Mouse (Mus musculus) CH12.LX (cell line): ENCODE data around the gene Selenow. TPM values are rescaled to one million over a fixed set of nuclear protein-coding genes. Genes with fewer than 3 reads are reported as not detected.
A peak's percentile ranks its signal among the peaks of the same experiment; 100 is the strongest.

Experiments used
- DNase-seq: peaks from one replicate; pipeline ENCODE4 v3.0.0-alpha.2; 2013; ENCODE audit errors: extremely low read depth
- H3K27ac ChIP-seq: 2 replicates; pipeline ENCODE4 v1.5.1; 2012; ENCODE audit warnings: low read depth, mild to moderate bottlenecking, control low read depth, moderate library complexity; ENCODE audit not compliant: insufficient read depth
- H3K27me3 ChIP-seq: replicated peaks from 2 replicates; pipeline ENCODE3; 2012; ENCODE audit warnings: inconsistent platforms
- H3K36me3 ChIP-seq, 2 experiments: replicated peaks in 1 of 2; 2 replicates each; pipeline versions ENCODE3 to v1.6.1; 2012; ENCODE audit warnings: inconsistent platforms in 1 of 2, low read length in 1 of 2, mild to moderate bottlenecking in 1 of 2, mixed read lengths in 1 of 2, moderate library complexity in 1 of 2; ENCODE audit not compliant: control insufficient read depth in 1 of 2, insufficient read depth in 1 of 2
- H3K4me1 ChIP-seq, 2 experiments: 2 replicates each; pipeline ENCODE4 v1.6.1; 2012; ENCODE audit warnings: inconsistent platforms in 1 of 2, moderate library complexity in 1 of 2; ENCODE audit not compliant: insufficient read depth in 2 of 2, control insufficient read depth in 1 of 2
- H3K4me2 ChIP-seq: 2 replicates; pipeline ENCODE4 v1.6.1; 2012; ENCODE audit warnings: low read depth, mild to moderate bottlenecking, control low read depth; ENCODE audit not compliant: poor library complexity, insufficient read depth, severe bottlenecking
- H3K4me3 ChIP-seq, 3 experiments: fragments of 150-350 bp in 1 of 3; sonication (generic) in 1 of 3; replicated peaks in 1 of 3; 2 replicates each; pipeline versions ENCODE3 to v1.5.1; 2011 to 2012; ENCODE audit warnings: low read depth in 2 of 3, low read length in 2 of 3, mild to moderate bottlenecking in 2 of 3, moderate library complexity in 2 of 3, control low read depth in 1 of 3, improper control_type of control experiment in 1 of 3, inconsistent platforms in 1 of 3, mixed read lengths in 1 of 3; ENCODE audit not compliant: poor library complexity in 1 of 3
- H3K79me2 ChIP-seq: replicated peaks from 2 replicates; pipeline ENCODE4 v1.6.1; 2012; ENCODE audit warnings: mild to moderate bottlenecking, moderate library complexity; ENCODE audit not compliant: control insufficient read depth, poor library complexity, insufficient read depth, severe bottlenecking; ENCODE audit errors: extremely low read depth
- H3K9ac ChIP-seq: 2 replicates; pipeline ENCODE4 v1.6.1; 2012; ENCODE audit warnings: low read depth, mild to moderate bottlenecking, control low read depth, moderate library complexity; ENCODE audit not compliant: insufficient read depth
- H3K9me3 ChIP-seq: replicated peaks from 2 replicates; pipeline ENCODE3; 2012; ENCODE audit warnings: low read length, inconsistent platforms, mixed read lengths
- BHLHE40 ChIP-seq: IDR thresholded peaks from 2 replicates; pipeline ENCODE4 v1.6.1; 2011; ENCODE audit warnings: mild to moderate bottlenecking, low read depth, low read length, improper control_type of control experiment
- CHD1 ChIP-seq: IDR thresholded peaks from 2 replicates; pipeline ENCODE4 v1.6.1; 2012; ENCODE audit warnings: low read depth, low read length, improper control_type of control experiment, inconsistent platforms
- CHD2 ChIP-seq: IDR thresholded peaks from 2 replicates; pipeline ENCODE4 v1.6.1; 2011; ENCODE audit warnings: low read length, improper control_type of control experiment
- CTCF ChIP-seq, 2 experiments: IDR thresholded peaks in 1 of 2; conservative IDR thresholded peaks in 1 of 2; 2 replicates each; pipeline ENCODE4 v1.5.1; 2011 to 2012; ENCODE audit warnings: low read depth in 2 of 2, low read length in 2 of 2, improper control_type of control experiment in 1 of 2, inconsistent platforms in 1 of 2, mild to moderate bottlenecking in 1 of 2, moderate library complexity in 1 of 2
- E2F4 ChIP-seq: IDR thresholded peaks from 2 replicates; pipeline ENCODE4 v1.6.1; 2011; ENCODE audit warnings: low read depth, low read length, improper control_type of control experiment; ENCODE audit not compliant: insufficient replicate concordance
- ELF1 ChIP-seq: IDR thresholded peaks from 2 replicates; pipeline ENCODE4 v1.6.1; 2014; ENCODE audit warnings: low read depth, mild to moderate bottlenecking, inconsistent platforms, low read length, improper control_type of control experiment
- EP300 ChIP-seq: IDR thresholded peaks from 2 replicates; pipeline ENCODE4 v1.6.1; 2011; ENCODE audit warnings: low read length, improper control_type of control experiment
- GABPA ChIP-seq: IDR thresholded peaks from 2 replicates; pipeline ENCODE4 v1.6.1; 2012; ENCODE audit warnings: low read depth, low read length, improper control_type of control experiment, inconsistent platforms; ENCODE audit not compliant: insufficient replicate concordance
- HCFC1 ChIP-seq: IDR thresholded peaks from 2 replicates; pipeline ENCODE4 v1.6.1; 2012; ENCODE audit warnings: low read depth, mild to moderate bottlenecking, inconsistent platforms, low read length, improper control_type of control experiment
- IRF4 ChIP-seq: IDR thresholded peaks from 2 replicates; pipeline ENCODE4 v1.6.1; 2014; ENCODE audit warnings: low read depth, mild to moderate bottlenecking, inconsistent platforms, low read length, improper control_type of control experiment
- JUN ChIP-seq: IDR thresholded peaks from 2 replicates; pipeline ENCODE4 v1.6.1; 2011; ENCODE audit warnings: low read depth, mild to moderate bottlenecking, low read length, improper control_type of control experiment, moderate library complexity; ENCODE audit not compliant: insufficient read depth
- JUND ChIP-seq: conservative IDR thresholded peaks from 2 replicates; pipeline ENCODE4 v1.6.1; 2011; ENCODE audit warnings: low read depth, low read length, improper control_type of control experiment
- KAT2A ChIP-seq: IDR thresholded peaks from 2 replicates; pipeline ENCODE4 v1.6.1; 2012; ENCODE audit warnings: low read length, improper control_type of control experiment, inconsistent platforms; ENCODE audit not compliant: insufficient replicate concordance
- MAFK ChIP-seq: IDR thresholded peaks from 2 replicates; pipeline ENCODE4 v1.6.1; 2011; ENCODE audit warnings: low read length, improper control_type of control experiment; ENCODE audit not compliant: insufficient replicate concordance
- MAX ChIP-seq: IDR thresholded peaks from 2 replicates; pipeline ENCODE4 v1.6.1; 2011; ENCODE audit warnings: low read length, improper control_type of control experiment
- MAZ ChIP-seq: IDR thresholded peaks from 2 replicates; pipeline ENCODE4 v1.6.1; 2012; ENCODE audit warnings: low read depth, mild to moderate bottlenecking, inconsistent platforms, low read length, improper control_type of control experiment, moderate library complexity
- MEF2A ChIP-seq: IDR thresholded peaks from 2 replicates; pipeline ENCODE4 v1.6.1; 2014; ENCODE audit warnings: low read depth, mild to moderate bottlenecking, inconsistent platforms, low read length, improper control_type of control experiment, borderline replicate concordance
- MXI1 ChIP-seq: IDR thresholded peaks from 2 replicates; pipeline ENCODE4 v1.6.1; 2011; ENCODE audit warnings: mild to moderate bottlenecking, low read depth, low read length, improper control_type of control experiment
- MYC ChIP-seq: IDR thresholded peaks from 2 replicates; pipeline ENCODE4 v1.6.1; 2011; ENCODE audit warnings: low read depth, mild to moderate bottlenecking, improper control_type of control experiment, low read length
- NELFE ChIP-seq: IDR thresholded peaks from 2 replicates; pipeline ENCODE4 v1.6.1; 2011; ENCODE audit warnings: low read depth, low read length, improper control_type of control experiment
- NRF1 ChIP-seq: IDR thresholded peaks from 2 replicates; pipeline ENCODE4 v1.6.1; 2014; ENCODE audit warnings: low read depth, mild to moderate bottlenecking, inconsistent platforms, low read length, improper control_type of control experiment, moderate library complexity
- PAX5 ChIP-seq: IDR thresholded peaks from 2 replicates; pipeline ENCODE4 v1.6.1; 2012; ENCODE audit warnings: low read length, inconsistent platforms, mixed read lengths
- POLR2A ChIP-seq: IDR thresholded peaks from 2 replicates; pipeline ENCODE4 v1.6.1; 2011; ENCODE audit warnings: low read depth, mild to moderate bottlenecking, improper control_type of control experiment, low read length
- POLR2AphosphoS2 ChIP-seq: IDR thresholded peaks from 2 replicates; pipeline ENCODE4 v1.6.1; 2011; ENCODE audit warnings: low read depth, low read length, improper control_type of control experiment
- RAD21 ChIP-seq: IDR thresholded peaks from 2 replicates; pipeline ENCODE4 v1.6.1; 2011; ENCODE audit warnings: low read depth, mild to moderate bottlenecking, low read length, improper control_type of control experiment, moderate library complexity
- RCOR1 ChIP-seq: conservative IDR thresholded peaks from 2 replicates; pipeline ENCODE4 v1.6.1; 2012; ENCODE audit warnings: low read depth, mild to moderate bottlenecking, inconsistent platforms, low read length, improper control_type of control experiment
- SIN3A ChIP-seq: IDR thresholded peaks from 2 replicates; pipeline ENCODE4 v1.6.1; 2012; ENCODE audit warnings: low read length, improper control_type of control experiment, inconsistent platforms
- SMC3 ChIP-seq: IDR thresholded peaks from 2 replicates; pipeline ENCODE4 v1.6.1; 2011; ENCODE audit warnings: low read depth, low read length, improper control_type of control experiment
- TBP ChIP-seq: conservative IDR thresholded peaks from 2 replicates; pipeline ENCODE4 v1.6.1; 2011; ENCODE audit warnings: low read depth, low read length, improper control_type of control experiment
- TCF12 ChIP-seq: IDR thresholded peaks from 2 replicates; pipeline ENCODE4 v1.6.1; 2014; ENCODE audit warnings: low read depth, mild to moderate bottlenecking, inconsistent platforms, low read length, improper control_type of control experiment
- UBTF ChIP-seq: IDR thresholded peaks from 2 replicates; pipeline ENCODE4 v1.6.1; 2012; ENCODE audit warnings: low read depth, mild to moderate bottlenecking, inconsistent platforms, low read length, improper control_type of control experiment, moderate library complexity
- USF1 ChIP-seq: IDR thresholded peaks from 2 replicates; pipeline ENCODE4 v1.6.1; 2014; ENCODE audit warnings: low read depth, mild to moderate bottlenecking, inconsistent platforms, low read length, improper control_type of control experiment
- USF2 ChIP-seq: conservative IDR thresholded peaks from 2 replicates; pipeline ENCODE4 v1.6.1; 2011; ENCODE audit warnings: low read depth, low read length, improper control_type of control experiment
- ZC3H11A ChIP-seq: IDR thresholded peaks from 2 replicates; pipeline ENCODE4 v1.6.1; 2012; ENCODE audit warnings: low read depth, mild to moderate bottlenecking, inconsistent platforms, low read length, improper control_type of control experiment
- ZKSCAN1 ChIP-seq: IDR thresholded peaks from 2 replicates; pipeline ENCODE4 v1.6.1; 2012; ENCODE audit warnings: low read depth, inconsistent platforms, low read length, improper control_type of control experiment, borderline replicate concordance
- ZMIZ1 ChIP-seq: IDR thresholded peaks from 2 replicates; pipeline ENCODE4 v1.6.1; 2012; ENCODE audit warnings: low read depth, mild to moderate bottlenecking, inconsistent platforms, low read length, improper control_type of control experiment
- ZNF384 ChIP-seq: IDR thresholded peaks from 2 replicates; pipeline ENCODE4 v1.6.1; 2012; ENCODE audit warnings: low read depth, low read length, improper control_type of control experiment, inconsistent platforms
- dilution Hi-C: fragments of 300-500 bp; cut with MboI; formaldehyde crosslinking; loops from 2 replicates; pipeline ENCODE4 v1.14.3; 2020; ENCODE audit warnings: low sequenced_read_pairs; ENCODE audit not compliant: extremely low pct_unique_long_range_greater_than_20kb, extremely low pct_ligation_motif_present
- in situ Hi-C: fragments of 300-500 bp; cut with MboI; formaldehyde crosslinking; loops from 3 replicates; pipeline ENCODE4 v1.14.3; 2019; ENCODE audit warnings: low sequenced_read_pairs, low pct_ligation_motif_present, low pct_unique_long_range_greater_than_20kb, mixed read lengths
- polyA plus RNA-seq: library from polyadenylated mRNA; unstranded; fragments of >175 nt; gene quantifications from 2 replicates; pipeline ENCODE4 v1.2.1, GENCODE M21; 2012; ENCODE audit warnings: low read depth; ENCODE audit not compliant: insufficient read length
- total RNA-seq, 2 experiments: library from RNA; depleted of rRNA; stranded (reverse); fragments of 300-350 nt in 1 of 2; fragments of >200 nt in 1 of 2; gene quantifications; 2 replicates each; pipeline ENCODE4 v1.2.3; 2012 to 2014

Selenow gene
- total RNA-seq (2012; rRNA removed) (62.2 and 65.2 TPM in 2 replicates), total RNA-seq (2014; rRNA removed) (44.1 and 44.9 TPM in 2 replicates), polyA plus RNA-seq (244 and 257 TPM in 2 replicates)

- no peaks in the 10 kb centered on the region for H3K9me3 ChIP-seq
- dilution Hi-C loops, result no loop called here
- peak within 1 kb of the TSS; percentile 69 for H3K27ac ChIP-seq
- peak within 1 kb of the TSS; percentile 88 for H3K9ac ChIP-seq
- peak within 1 kb of the TSS; percentile 86 for H3K4me2 ChIP-seq
- H3K36me3 ChIP-seq, result peaks cover 25 to 32% of the 10 kb centered on the region in 2 experiments
- H3K4me1 ChIP-seq, result peaks cover 16 to 26% of the 10 kb centered on the region in 2 experiments
- H3K79me2 ChIP-seq, result peaks cover 22% of the 10 kb centered on the region
- peak; percentile 92 for DNase-seq
- H3K4me3 ChIP-seq, result peak within 1 kb of the TSS; percentile 81 to 84 (median 81)
- H3K27me3 ChIP-seq, result peaks cover 11% of the 10 kb centered on the region
- in situ Hi-C loops, result no loop called here
- TF ChIP-seq POLR2AphosphoS2, result no peak
- peak; percentile 94 for TF ChIP-seq BHLHE40
- TF ChIP-seq CHD2, result no peak
- TF ChIP-seq IRF4, result no peak
- TF ChIP-seq ZNF384, result no peak
- no peak for TF ChIP-seq HCFC1
- no peak; the same call in 1 of the 2 replicates for TF ChIP-seq MYC
- peak; percentile 99 for TF ChIP-seq CHD1
- no peak for TF ChIP-seq JUND
- no peak for TF ChIP-seq USF1
- TF ChIP-seq USF2, result no peak
- peak; percentile 62; the same call in 1 of the 2 replicates for TF ChIP-seq ZMIZ1
- TF ChIP-seq TBP, result peak; percentile 90
- TF ChIP-seq ZC3H11A, result no peak
- no peak for TF ChIP-seq RAD21
- TF ChIP-seq EP300, result no peak
- TF ChIP-seq ZKSCAN1, result no peak
- peak; percentile 75 for TF ChIP-seq NELFE
- TF ChIP-seq MAFK, result no peak
- no peak for TF ChIP-seq UBTF
- TF ChIP-seq MAZ, result no peak
- TF ChIP-seq JUN, result no peak
- TF ChIP-seq CTCF (conservative IDR thresholded peaks at IDR 0.05 in 1 of 2, IDR thresholded peaks at IDR 0.05 in 1 of 2; ENCODE audit: low read depth in 2 of 2, low read length in 2 of 2), result no peak
- peak; percentile 44; the same call in 1 of the 2 replicates for TF ChIP-seq NRF1
- no peak for TF ChIP-seq E2F4
- 0 out of 2 replicates have a peak, but pooled peaks have one; percentile 23 for TF ChIP-seq MXI1
- TF ChIP-seq GABPA, result no peak
- no peak; the same call in 1 of the 2 replicates for TF ChIP-seq MAX
- no peak for TF ChIP-seq MEF2A
- peak; percentile 91 for TF ChIP-seq POLR2A
- no peak for TF ChIP-seq PAX5
- no peak for TF ChIP-seq SIN3A
- TF ChIP-seq TCF12, result peak; percentile 2; the same call in 1 of the 2 replicates
- TF ChIP-seq SMC3, result no peak
- TF ChIP-seq ELF1, result no peak
- no peak for TF ChIP-seq KAT2A
- TF ChIP-seq RCOR1, result no peak
These were observed at the start of gene Selenow for GRCm38 (mm10) chr7:15922220-15922773. TSS of gene Selenow (minus strand) at chr7:15922402.
